Mouse (Mus musculus) frontal cortex, adult 2 months (tissue): ENCODE data around the gene P3h3. TPM values are rescaled to one million over a fixed set of nuclear protein-coding genes. Genes with fewer than 3 reads are reported as not detected.
A peak's percentile ranks its signal among the peaks of the same experiment; 100 is the strongest.

Experiments used
- DNase-seq, 2 experiments: peaks; one replicate each; pipeline ENCODE4 v3.0.0; 2022; ENCODE audit warnings: low spot score in 1 of 2; ENCODE audit errors: extremely low spot score in 1 of 2
- polyA plus RNA-seq: library from polyadenylated mRNA; depleted of rRNA; stranded (reverse); fragments of >200 nt; gene quantifications from 2 replicates; pipeline ENCODE4 v1.2.3, GENCODE M21; 2012

Gene P3h3
- polyA plus RNA-seq, 1 experiment = 83.2 TPM

DNA sequence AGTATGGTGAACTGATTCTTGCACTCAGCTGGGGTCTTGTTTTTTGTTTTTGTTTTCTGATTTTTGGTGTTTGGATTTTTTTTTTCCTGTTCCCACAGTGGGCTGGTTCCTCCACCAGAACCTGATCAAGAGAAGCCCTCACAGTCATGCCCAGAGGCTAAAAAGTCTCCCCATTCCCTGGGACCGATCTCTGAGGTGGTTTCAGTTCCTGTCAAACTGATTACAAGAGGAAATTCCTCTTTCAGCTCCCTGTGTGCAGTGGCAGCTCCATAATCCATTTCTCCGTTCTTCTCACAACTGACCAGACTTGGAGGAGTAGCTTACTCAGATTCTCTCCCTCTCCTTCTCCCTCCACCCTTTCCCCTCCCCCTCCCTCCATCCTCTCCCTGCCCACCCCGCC, 16.8 kb upstream of the P3h3 start:
- DNase-seq = no peak

DNA sequence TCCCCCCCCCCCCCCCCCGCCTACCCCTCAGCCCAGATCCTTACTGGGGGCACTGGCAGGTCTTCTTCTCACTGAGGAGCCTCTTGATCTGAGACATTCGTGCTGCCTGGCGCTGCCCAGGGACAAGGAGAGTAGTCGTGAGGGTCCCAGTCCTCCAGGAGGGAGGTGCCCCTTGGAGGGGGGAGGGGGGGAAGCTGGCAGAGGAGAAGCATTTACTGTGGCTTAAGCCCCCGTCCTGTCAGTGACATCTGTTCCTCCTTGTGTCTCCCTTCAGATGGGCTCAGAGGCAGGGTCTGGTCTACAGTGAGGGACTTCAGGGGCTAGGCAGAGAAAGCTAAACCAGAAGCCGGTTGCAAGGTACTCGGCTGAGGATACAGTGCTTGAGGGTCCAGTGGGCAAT, 9.0 kb upstream of the P3h3 start:
- DNase-seq = no peak

DNA sequence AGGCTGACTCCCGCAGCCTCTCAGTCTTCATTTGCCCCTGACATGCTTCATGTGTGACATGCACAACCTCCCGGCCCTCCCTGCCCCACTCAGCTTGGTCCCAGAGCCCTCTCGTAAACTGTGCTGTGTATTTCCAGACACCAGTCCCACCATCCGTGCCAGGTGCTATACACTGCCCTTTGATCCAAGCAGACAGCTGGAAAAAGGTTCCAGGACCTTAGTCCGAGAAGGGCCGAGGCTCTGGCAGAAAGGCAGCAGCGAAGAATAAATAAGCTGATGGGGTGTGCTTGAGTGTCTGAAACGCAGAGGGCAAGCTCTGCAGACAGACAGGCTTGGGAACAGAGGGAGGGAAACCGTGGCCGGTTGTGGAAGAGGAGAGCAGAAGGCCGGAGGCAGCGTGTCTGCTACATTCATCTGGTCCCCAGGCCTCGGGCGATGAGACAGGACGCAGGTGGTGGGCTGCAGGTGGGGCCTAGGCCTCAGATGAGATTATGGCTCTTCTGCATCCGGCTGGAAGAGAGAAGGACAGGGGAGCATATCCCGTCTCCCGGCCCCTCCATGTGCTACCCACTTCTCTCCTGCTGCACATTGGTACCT, 8.3 kb upstream of the P3h3 start:
- DNase-seq = no peak

DNA sequence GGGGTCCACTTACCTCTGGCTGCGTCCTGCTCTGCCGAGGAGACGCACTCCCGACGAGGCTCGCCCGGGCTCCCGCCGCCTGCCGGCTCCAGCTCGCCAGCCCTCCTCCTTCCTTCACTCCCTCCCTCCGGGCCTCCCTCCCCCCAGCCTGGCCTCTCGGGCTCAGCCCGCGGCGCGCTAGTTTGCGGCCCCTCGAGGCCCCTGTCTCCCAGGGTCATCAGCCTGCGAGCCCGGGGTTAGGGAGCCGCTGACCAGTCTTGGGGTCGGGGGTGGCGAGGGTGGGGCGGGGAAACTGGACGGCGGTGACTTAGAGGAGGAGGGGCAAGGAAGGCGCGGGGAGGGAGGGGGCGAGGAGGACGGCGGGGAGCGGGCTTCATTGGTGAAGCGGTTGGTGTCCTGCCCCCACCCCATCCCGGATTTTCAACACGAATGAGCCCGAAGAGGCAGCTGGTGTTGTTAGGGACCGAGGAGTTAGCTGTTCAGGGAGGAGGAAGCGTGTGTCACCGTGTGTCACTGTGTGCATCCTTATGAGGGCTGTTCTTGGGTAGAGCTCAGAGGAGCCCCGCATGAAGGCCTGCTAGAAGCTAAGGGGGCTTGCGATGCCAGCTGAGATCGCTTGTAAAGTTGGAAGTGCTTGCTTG, 6.2 kb upstream of the P3h3 start, which contains the start of gene Gpr162:
TSS of gene Gpr162 (minus strand) at position 326 of the 641 bp plus-strand sequence.
- DNase-seq = peak in 1 of 2 experiments; percentile 80

DNA sequence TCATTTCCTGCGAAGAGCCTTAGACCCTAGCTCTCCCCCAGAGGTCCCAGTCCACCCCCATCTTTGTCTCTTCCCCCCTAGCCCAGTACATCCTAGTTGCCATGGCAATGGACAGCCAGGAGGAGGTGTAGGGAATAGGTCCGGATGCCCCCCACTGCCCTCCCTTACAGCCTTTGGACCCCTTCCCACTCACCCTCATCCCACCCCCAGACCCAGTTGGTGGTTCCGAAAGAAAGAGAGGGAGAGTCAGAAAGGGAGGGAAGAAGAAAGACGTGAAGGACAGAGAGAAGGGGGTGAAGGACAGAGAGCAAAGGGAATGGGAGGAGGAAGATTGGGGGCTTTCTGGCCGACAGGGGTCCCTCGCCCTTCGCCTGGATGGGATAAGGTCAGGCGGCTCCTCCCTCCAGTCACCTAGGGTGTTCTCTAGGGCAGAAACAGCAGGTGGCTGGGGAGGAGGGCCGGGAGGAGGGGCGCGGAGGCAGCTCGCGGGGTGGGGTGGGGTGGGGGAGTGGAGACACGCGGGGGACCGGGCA, 5.6 kb upstream of the P3h3 start:
- no peak for DNase-seq

GRCm38 (mm10) chr6:124862406-124863124, 5.0 kb upstream of the P3h3 start:
- DNase-seq = peak in 1 of 2 experiments; percentile 65

DNA sequence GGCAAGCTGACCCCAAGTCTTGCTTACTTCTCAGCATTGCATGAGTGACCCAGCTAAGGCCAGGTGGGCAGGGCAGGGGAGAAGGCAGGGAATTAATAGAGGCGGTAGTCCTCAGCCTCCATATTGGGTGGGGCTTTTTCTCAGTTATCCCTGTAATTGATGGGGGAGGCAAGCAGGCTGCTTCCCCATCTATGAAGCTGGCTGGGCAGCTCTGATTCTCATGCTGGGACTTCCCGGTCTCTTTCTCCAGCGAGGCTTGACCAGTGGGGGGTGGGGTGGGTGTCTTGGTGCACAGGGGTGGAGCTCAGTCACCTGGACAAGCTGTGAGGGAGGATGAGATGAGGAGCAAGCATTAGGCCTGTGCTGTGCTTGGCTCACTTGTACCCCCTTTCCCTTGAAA, 4.2 kb upstream of the P3h3 start:
- no peak for DNase-seq

- no peak for DNase-seq
Observed at GRCm38 (mm10) chr6:124861266-124861665, 3.7 kb upstream of the P3h3 start.

- DNase-seq = no peak
Observed at GRCm38 (mm10) chr6:124860511-124860910, 3.0 kb upstream of the P3h3 start.

GRCm38 (mm10) chr6:124859725-124860124, 2.2 kb upstream of the P3h3 start:
- peak; percentile 79 to 94 for DNase-seq

DNA sequence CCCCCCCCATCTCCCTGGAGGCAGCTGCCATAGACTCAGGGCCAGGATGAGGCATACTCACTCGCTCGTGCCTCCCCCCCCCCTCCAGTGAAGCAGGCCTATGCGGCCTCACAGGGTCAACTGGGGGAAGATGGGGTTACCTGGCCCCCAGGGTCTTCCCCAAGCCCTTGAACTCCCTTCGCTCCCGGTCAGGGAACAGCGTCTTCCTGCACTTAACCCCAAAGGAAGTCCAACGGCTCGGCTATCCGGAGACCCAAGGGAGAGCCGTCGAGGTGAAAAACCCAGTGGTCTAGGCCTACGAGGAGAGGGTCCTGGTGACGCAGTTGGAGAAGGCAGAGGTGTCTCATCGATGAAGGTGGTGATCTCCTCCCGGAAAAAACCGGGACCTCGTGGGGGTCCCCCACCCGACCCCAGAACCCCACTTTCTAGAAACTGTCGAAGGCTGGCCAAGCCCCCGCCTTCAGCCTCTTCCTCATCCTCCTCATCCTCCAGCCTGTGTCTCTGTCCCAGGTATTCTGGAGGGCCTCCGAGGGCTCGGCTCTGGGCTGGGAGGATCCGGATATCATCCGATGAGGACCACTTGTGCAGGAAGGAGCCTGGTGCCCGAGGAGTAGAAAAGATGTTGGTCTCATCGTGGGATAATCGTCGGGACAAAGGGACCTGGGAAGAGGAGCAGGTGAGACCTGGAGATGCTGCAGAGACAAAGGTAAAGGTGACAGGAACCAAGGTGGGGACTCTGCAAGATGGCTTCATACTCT, 1.2 kb upstream of the P3h3 start:
- no peak for DNase-seq

DNA sequence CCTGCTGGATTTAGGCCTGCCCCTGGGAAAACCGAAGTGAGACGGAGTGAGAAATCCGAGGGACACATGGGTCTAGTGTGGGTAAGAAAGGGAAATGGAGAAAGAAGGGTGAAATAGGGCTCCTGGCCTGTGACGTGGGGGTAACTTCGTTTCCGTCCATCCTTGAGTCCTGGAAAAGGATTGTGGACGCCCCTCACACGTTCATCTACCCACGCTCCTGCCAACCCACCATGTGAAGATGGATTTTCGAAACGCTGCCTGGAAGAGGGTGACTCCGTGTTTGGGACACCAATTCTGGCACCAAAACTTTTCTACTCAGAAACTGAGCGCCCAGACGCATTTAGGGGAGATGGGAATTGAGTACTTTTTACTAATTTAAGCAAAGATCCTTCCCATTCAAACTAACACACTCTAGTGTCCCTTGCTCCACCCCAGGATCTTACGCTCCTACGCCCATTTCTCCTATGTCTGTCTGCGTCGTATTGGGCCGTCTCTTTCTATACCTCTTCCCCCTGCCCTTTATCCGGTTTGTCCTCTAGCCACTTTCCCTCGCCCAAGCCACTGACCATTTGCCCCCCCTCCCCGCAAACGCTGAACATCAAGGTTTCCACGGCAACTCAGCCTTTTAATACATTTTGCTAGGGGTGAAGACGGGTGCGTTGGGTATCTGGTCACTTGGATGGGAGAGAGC, 433 bp upstream of the P3h3 start:
- DNase-seq = peak in 1 of 2 experiments; percentile 60

DNA sequence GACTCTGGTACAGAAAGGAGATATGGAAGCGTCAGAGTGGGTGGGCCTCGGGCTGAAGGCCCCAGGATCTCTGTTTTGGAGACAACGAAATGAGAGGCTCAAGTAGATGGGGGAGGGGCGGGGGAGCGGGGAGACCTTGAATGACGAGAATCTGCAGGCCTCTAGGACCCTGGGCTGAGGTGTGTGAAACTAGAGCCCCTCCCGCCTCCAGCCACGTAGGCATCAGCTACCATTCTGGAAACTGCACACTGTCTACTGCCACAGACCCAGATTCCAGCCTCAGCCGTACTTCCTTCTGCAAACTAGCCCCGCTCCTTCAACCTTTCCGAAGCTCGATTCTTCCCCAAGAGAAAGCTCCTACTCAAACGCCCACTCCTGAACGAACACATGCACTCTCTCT, 1.2 kb downstream of the P3h3 start:
- DNase-seq = peak in 1 of 2 experiments; percentile 52

- no peak for DNase-seq
Observed at GRCm38 (mm10) chr6:124854647-124855046, 2.9 kb downstream of the P3h3 start.

DNA sequence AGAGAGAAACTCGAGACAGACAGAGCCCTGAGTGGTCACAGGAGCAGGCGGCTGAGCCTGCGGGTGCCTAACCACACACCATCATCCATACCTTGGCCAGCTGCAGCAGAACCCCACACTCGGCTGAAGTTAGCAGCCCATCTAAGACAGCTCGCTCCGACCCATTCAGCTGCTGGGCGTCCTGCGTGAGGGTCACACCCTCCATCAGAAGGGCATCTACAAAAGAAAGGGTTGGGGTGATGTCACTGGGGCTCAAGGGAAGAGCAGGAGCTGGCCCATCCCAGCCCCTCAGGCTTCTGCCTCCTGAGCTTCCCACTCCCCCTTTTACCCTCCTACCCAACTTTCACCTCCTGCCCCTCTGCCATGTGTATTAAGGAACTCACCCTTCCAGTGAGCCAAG, 7.0 kb downstream of the P3h3 start:
- DNase-seq = no peak

DNA sequence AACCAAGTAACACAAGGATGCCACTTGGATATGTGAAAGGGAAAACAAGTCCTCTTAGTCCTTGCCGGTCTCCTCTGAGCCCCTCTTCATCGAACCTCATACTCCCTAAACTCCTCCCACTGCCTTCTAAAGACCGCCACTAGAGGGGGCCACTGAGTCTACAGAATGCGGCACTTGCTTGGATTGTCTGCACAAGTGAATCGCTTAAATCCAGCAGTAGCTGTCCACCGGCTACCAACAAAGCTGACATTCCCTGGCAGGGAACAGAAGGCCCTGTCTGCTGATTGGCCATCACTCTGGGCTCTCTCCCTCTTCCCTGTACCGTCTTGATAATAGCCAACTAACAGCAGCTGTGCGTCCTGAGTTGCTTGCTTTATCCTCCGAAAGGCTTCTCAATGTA, 10.2 kb downstream of the P3h3 start:
- DNase-seq = peak; percentile 87 to 98

GRCm38 (mm10) chr6:124840241-124841167, 17.0 kb downstream of the P3h3 start, which contains the start of gene Gnb3:
Gene Gnb3 (minus strand): TSS chr6:124840275.
- DNase-seq = no peak

DNA sequence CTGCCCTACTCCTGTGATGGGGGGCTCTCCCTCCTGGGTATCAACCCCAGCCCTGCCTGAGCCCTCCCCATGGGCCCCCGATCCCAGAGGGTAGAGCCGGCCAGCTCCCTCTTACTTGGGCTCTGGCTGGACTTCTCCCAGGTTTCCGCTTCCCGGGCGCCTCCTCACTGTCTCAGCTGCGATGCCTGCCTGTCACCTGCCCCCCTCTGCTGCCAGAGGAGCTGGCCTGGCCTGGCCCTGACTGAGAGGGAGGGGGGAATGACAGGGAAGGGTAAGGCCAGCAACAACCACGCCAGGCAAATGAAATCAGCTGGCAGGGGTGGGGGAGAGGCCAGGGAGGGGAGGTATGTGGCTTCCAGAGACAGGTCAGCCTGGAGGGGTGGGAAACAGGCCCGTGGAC, 17.7 kb downstream of the P3h3 start:
- no peak for DNase-seq

DNA sequence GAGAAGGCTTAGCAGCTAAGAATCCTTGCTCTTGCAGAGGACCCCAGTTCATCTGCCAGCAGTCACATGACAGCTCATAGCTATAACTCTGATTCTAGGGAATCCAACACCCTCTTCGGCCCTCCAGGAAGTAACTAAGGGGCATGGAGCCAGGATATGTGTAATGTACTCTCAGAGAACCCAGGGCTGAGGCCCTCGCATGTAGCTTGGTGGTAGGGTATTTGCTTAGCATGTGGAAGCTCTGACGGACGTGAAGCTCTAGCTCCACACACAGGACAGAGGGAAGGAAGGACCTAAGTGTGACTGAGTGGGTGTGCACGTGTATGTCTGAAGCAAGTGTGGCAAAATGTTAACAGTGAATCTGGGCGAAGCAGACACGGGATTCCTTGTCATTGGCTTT, 21.1 kb downstream of the P3h3 start:
- DNase-seq = no peak
